Mouse (Mus musculus): ENCODE measurements around the gene Grem1.

Grem1 gene

GRCm38 (mm10) chr2:113758311-113759161, at the start of gene Grem1:
TSS of gene Grem1 (minus strand) at chr2:113758646.
- DNase-seq (ENCODE audit: low spot score), result no peak

GRCm38 (mm10) chr2:113807640-113808039, 49.2 kb upstream of the Grem1 start:
- DNase-seq (ENCODE audit: low spot score), result no peak

- DNase-seq (ENCODE audit: low spot score), result no peak
These were observed 48.6 kb upstream of the Grem1 start for GRCm38 (mm10) chr2:113806851-113807577.

GRCm38 (mm10) chr2:113805765-113806164, 47.3 kb upstream of the Grem1 start:
- no peak for DNase-seq (ENCODE audit: low spot score)

GRCm38 (mm10) chr2:113803753-113804152, 45.3 kb upstream of the Grem1 start:
- no peak for DNase-seq (ENCODE audit: low spot score)

GRCm38 (mm10) chr2:113800846-113801245, 42.4 kb upstream of the Grem1 start:
- no peak for DNase-seq (ENCODE audit: low spot score)

GRCm38 (mm10) chr2:113798605-113799004, 40.2 kb upstream of the Grem1 start:
- no peak for DNase-seq (ENCODE audit: low spot score)

GRCm38 (mm10) chr2:113795186-113795585, 36.7 kb upstream of the Grem1 start:
- no peak for DNase-seq (ENCODE audit: low spot score)

GRCm38 (mm10) chr2:113793521-113793920, 35.1 kb upstream of the Grem1 start:
- no peak for DNase-seq (ENCODE audit: low spot score)

- DNase-seq (ENCODE audit: low spot score), result no peak
These were observed 30.5 kb upstream of the Grem1 start for GRCm38 (mm10) chr2:113788821-113789387.

- DNase-seq (ENCODE audit: low spot score), result no peak
These were observed 29.4 kb upstream of the Grem1 start for GRCm38 (mm10) chr2:113787882-113788281.

- no peak for DNase-seq (ENCODE audit: low spot score)
These were observed 26.4 kb upstream of the Grem1 start for GRCm38 (mm10) chr2:113784851-113785250.

GRCm38 (mm10) chr2:113781521-113781920, 23.1 kb upstream of the Grem1 start:
- DNase-seq (ENCODE audit: low spot score), result no peak

GRCm38 (mm10) chr2:113781107-113781506, 22.7 kb upstream of the Grem1 start:
- DNase-seq (ENCODE audit: low spot score), result no peak

GRCm38 (mm10) chr2:113779336-113779735, 20.9 kb upstream of the Grem1 start:
- DNase-seq (ENCODE audit: low spot score), result no peak

- DNase-seq (ENCODE audit: low spot score), result no peak
These were observed 19.6 kb upstream of the Grem1 start for GRCm38 (mm10) chr2:113778036-113778435.

GRCm38 (mm10) chr2:113776297-113776696, 17.9 kb upstream of the Grem1 start:
- DNase-seq (ENCODE audit: low spot score), result no peak

- DNase-seq (ENCODE audit: low spot score), result no peak
These were observed 15.8 kb upstream of the Grem1 start for GRCm38 (mm10) chr2:113774150-113774805.

GRCm38 (mm10) chr2:113768541-113769303, 10.3 kb upstream of the Grem1 start:
- DNase-seq (ENCODE audit: low spot score), result no peak

- no peak for DNase-seq (ENCODE audit: low spot score)
These were observed 7.4 kb upstream of the Grem1 start for GRCm38 (mm10) chr2:113765885-113766284.

GRCm38 (mm10) chr2:113764968-113765367, 6.5 kb upstream of the Grem1 start:
- no peak for DNase-seq (ENCODE audit: low spot score)

Data from spleen, adult 12 weeks (tissue).